Mouse (Mus musculus) effector memory CD4-positive, alpha-beta T cell, adult 7 months (primary cell): ENCODE data around the gene Cep162. TPM values are rescaled to one million over a fixed set of nuclear protein-coding genes. Genes with fewer than 3 reads are reported as not detected.

ENCODE experiments used
- polyA plus RNA-seq: library from polyadenylated mRNA; unstranded; fragments of 100-300 nt; shearing (Covaris generic); gene quantifications from one replicate; pipeline ENCODE4 v1.2.1, GENCODE M21; 2017

Gene Cep162
- polyA plus RNA-seq = 6.6 TPM

GRCm38 (mm10) chr9:87254903-87255695 lies at the start of gene Cep162:
Gene Cep162, minus strand, starts transcription at chr9:87255536.

GRCm38 (mm10) chr9:87144106-87144505 lies 111.2 kb downstream of the Cep162 start, which contains the start of gene Mrap2:
Gene Mrap2, plus strand, starts transcription at chr9:87144306.

Other genes starting within 250 kb of the Cep162 start
- gene Ripply2, start 240.0 kb downstream of the Cep162 start, polyA plus RNA-seq = not detected
- gene Cyb5r4, start 233.5 kb downstream of the Cep162 start, polyA plus RNA-seq = 121 TPM
- not detected for gene Mrap2, start 111.2 kb downstream of the Cep162 start, polyA plus RNA-seq